Mouse (Mus musculus): ENCODE results near the gene Slc31a2.

DNA sequence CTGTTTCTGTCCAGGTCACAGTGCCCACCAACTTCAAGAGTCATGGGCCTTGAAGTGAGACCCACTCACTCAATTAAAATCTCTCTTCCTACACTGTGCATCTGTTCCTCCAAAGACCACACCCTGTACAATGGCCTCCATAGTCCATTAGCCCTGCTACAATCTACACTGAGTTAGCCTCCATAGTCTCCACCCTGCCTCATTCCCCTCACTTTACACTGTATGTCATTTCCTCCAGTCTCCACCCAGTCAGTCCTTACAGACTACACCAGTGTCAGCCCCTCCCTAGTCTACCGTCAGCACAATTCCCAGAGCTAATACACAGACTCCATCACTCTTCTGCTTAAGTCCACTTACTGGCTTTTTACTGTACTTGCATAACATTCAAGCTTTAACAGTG is 40.9 kb downstream of the Slc31a2 start:
- no peak for TF ChIP-seq CTCF (IDR thresholded peaks at IDR 0.05; ENCODE audit: extremely low read depth, insufficient read length, insufficient replicate concordance, low read depth, low read length)
- TF ChIP-seq POLR2A (IDR thresholded peaks at IDR 0.05; ENCODE audit: low read depth, low read length), result no peak
